Mouse (Mus musculus) erythroblast, embryonic 14.5 days (primary cell): Measurements from ENCODE around the gene Atp6v0a4. TPM values are rescaled to one million over a fixed set of nuclear protein-coding genes. Genes with fewer than 3 reads are reported as not detected.

Experiments used
- H3K27me3 ChIP-seq: 2 replicates; pipeline ENCODE4 v1.6.1; 2012; ENCODE audit warnings: inconsistent platforms; ENCODE audit not compliant: control insufficient read depth
- H3K36me3 ChIP-seq: 2 replicates; pipeline ENCODE4 v1.6.1; 2012; ENCODE audit warnings: mild to moderate bottlenecking, inconsistent platforms; ENCODE audit not compliant: control insufficient read depth
- H3K4me1 ChIP-seq: 2 replicates; pipeline ENCODE4 v1.6.1; 2012; ENCODE audit warnings: inconsistent platforms; ENCODE audit not compliant: control insufficient read depth
- H3K4me3 ChIP-seq: replicated peaks from 2 replicates; pipeline ENCODE3; 2012; ENCODE audit warnings: moderate library complexity, mild to moderate bottlenecking, inconsistent platforms
- H3K9me3 ChIP-seq: 2 replicates; pipeline ENCODE4 v1.6.1; 2012; ENCODE audit warnings: low read length, inconsistent platforms, mixed read lengths; ENCODE audit not compliant: control insufficient read depth
- GATA1 ChIP-seq: IDR thresholded peaks from 2 replicates; pipeline ENCODE4 v1.6.1; 2012; ENCODE audit warnings: low read length, inconsistent platforms, mixed read lengths
- TAL1 ChIP-seq: IDR thresholded peaks from 3 replicates; pipeline ENCODE4 v1.6.1; 2012; ENCODE audit warnings: low read length, inconsistent platforms, mixed read lengths
- polyA plus RNA-seq: library from polyadenylated mRNA; stranded (reverse); fragments of >175 nt; gene quantifications from 2 replicates; pipeline ENCODE4 v1.2.3, GENCODE M21; 2012

Gene Atp6v0a4
- polyA plus RNA-seq, 1 experiment: not detected

GRCm38 (mm10) chr6:38094701-38095100 lies 29.7 kb downstream of the Atp6v0a4 start:
- TF ChIP-seq TAL1 (no peak), GATA1 (no peak)
- Histone ChIP-seq H3K36me3 (no peaks in the 10 kb centered on the region), H3K4me1 (peaks cover 3% of the 10 kb centered on the region)

GRCm38 (mm10) chr6:38092539-38092938 lies 31.8 kb downstream of the Atp6v0a4 start:
- no peaks in the 10 kb centered on the region for H3K9me3 ChIP-seq
- H3K27me3 ChIP-seq: no peaks in the 10 kb centered on the region
- TF ChIP-seq GATA1 (no peak), TAL1 (no peak)
- H3K36me3 ChIP-seq: no peaks in the 10 kb centered on the region
- H3K4me1 ChIP-seq: peaks cover 3% of the 10 kb centered on the region
- no peak overlapping the region for H3K4me3 ChIP-seq

More at GRCm38 (mm10) chr6:38094701-38095100, 29.7 kb downstream of the Atp6v0a4 start:
- Histone ChIP-seq H3K4me3 (no peak overlapping the region), H3K27me3 (no peaks in the 10 kb centered on the region), H3K9me3 (no peaks in the 10 kb centered on the region)

- no peaks in the 10 kb centered on the region for H3K27me3 ChIP-seq
These were observed 37.0 kb downstream of the Atp6v0a4 start for GRCm38 (mm10) chr6:38087242-38088026.

GRCm38 (mm10) chr6:38083204-38083603 lies 41.2 kb downstream of the Atp6v0a4 start:
- H3K4me1 ChIP-seq: no peaks in the 10 kb centered on the region
- TF ChIP-seq GATA1: no peak
- no peak for TF ChIP-seq TAL1
- H3K36me3 ChIP-seq: no peaks in the 10 kb centered on the region
- no peaks in the 10 kb centered on the region for H3K27me3 ChIP-seq
- no peaks in the 10 kb centered on the region for H3K9me3 ChIP-seq
- H3K4me3 ChIP-seq: no peak overlapping the region

More at GRCm38 (mm10) chr6:38087242-38088026, 37.0 kb downstream of the Atp6v0a4 start:
- Histone ChIP-seq H3K4me3 (no peak overlapping the region), H3K4me1 (no peaks in the 10 kb centered on the region), H3K36me3 (no peaks in the 10 kb centered on the region), H3K9me3 (no peaks in the 10 kb centered on the region)
- TF ChIP-seq GATA1 (no peak), TAL1 (no peak)

GRCm38 (mm10) chr6:38081727-38082341 lies 42.6 kb downstream of the Atp6v0a4 start:
- no peaks in the 10 kb centered on the region for H3K36me3 ChIP-seq
- no peaks in the 10 kb centered on the region for H3K4me1 ChIP-seq
- TF ChIP-seq TAL1 (no peak), GATA1 (no peak)
- H3K27me3 ChIP-seq: no peaks in the 10 kb centered on the region
- H3K9me3 ChIP-seq: no peaks in the 10 kb centered on the region
- H3K4me3 ChIP-seq: no peak overlapping the region

GRCm38 (mm10) chr6:38080364-38080763 lies 44.0 kb downstream of the Atp6v0a4 start:
- no peaks in the 10 kb centered on the region for H3K9me3 ChIP-seq
- no peak for TF ChIP-seq GATA1
- TF ChIP-seq TAL1: no peak
- H3K4me3 ChIP-seq: no peak overlapping the region
- H3K4me1 ChIP-seq: no peaks in the 10 kb centered on the region
- H3K27me3 ChIP-seq: no peaks in the 10 kb centered on the region
- no peaks in the 10 kb centered on the region for H3K36me3 ChIP-seq

- peaks cover 3% of the 10 kb centered on the region for H3K9me3 ChIP-seq
These were observed 50.8 kb downstream of the Atp6v0a4 start for GRCm38 (mm10) chr6:38073592-38073991.

GRCm38 (mm10) chr6:38072137-38072796 lies 52.1 kb downstream of the Atp6v0a4 start:
- Histone ChIP-seq H3K27me3 (no peaks in the 10 kb centered on the region), H3K9me3 (peaks cover 3% of the 10 kb centered on the region), H3K36me3 (no peaks in the 10 kb centered on the region), H3K4me3 (no peak overlapping the region), H3K4me1 (peaks cover 20% of the 10 kb centered on the region)
- no peak for TF ChIP-seq TAL1

More at GRCm38 (mm10) chr6:38073592-38073991, 50.8 kb downstream of the Atp6v0a4 start:
- no peaks in the 10 kb centered on the region for H3K36me3 ChIP-seq
- no peak for TF ChIP-seq TAL1
- no peak for TF ChIP-seq GATA1
- peaks cover 20% of the 10 kb centered on the region for H3K4me1 ChIP-seq
- no peaks in the 10 kb centered on the region for H3K27me3 ChIP-seq
- H3K4me3 ChIP-seq: no peak overlapping the region

GRCm38 (mm10) chr6:38071256-38071655 lies 53.1 kb downstream of the Atp6v0a4 start:
- Histone ChIP-seq H3K36me3 (no peaks in the 10 kb centered on the region), H3K27me3 (no peaks in the 10 kb centered on the region), H3K4me3 (no peak overlapping the region), H3K9me3 (peaks cover 3% of the 10 kb centered on the region), H3K4me1 (peaks cover 20% of the 10 kb centered on the region)
- TF ChIP-seq GATA1 (no peak), TAL1 (no peak)
